Mouse (Mus musculus) layer of hippocampus, adult 8-10 months (tissue): Measurements from ENCODE around the gene Lrrk1. TPM values are rescaled to one million over a fixed set of nuclear protein-coding genes. Genes with fewer than 3 reads are reported as not detected.

Experiments used
- DNase-seq, 2 experiments: peaks; one replicate each; pipeline ENCODE4 v3.0.0; 2022; ENCODE audit warnings: low spot score in 2 of 2
- total RNA-seq, 4 experiments: library from RNA; stranded (reverse); gene quantifications; 2 replicates each; pipeline ENCODE4 v1.2.4; 2022

Lrrk1 gene
- total RNA-seq, 4 experiments from 2014 or later, result 3.3 to 7.0 (median 4.9) TPM

GRCm38 (mm10) chr7:66384891-66385290, 3.3 kb downstream of the Lrrk1 start:
- DNase-seq, result no peak

GRCm38 (mm10) chr7:66384213-66384612, 3.9 kb downstream of the Lrrk1 start:
- no peak for DNase-seq

- no peak for DNase-seq
Measured at GRCm38 (mm10) chr7:66376560-66376959, 11.6 kb downstream of the Lrrk1 start.

GRCm38 (mm10) chr7:66375736-66376135, 12.4 kb downstream of the Lrrk1 start:
- DNase-seq, result no peak

GRCm38 (mm10) chr7:66373391-66373790, 14.8 kb downstream of the Lrrk1 start:
- DNase-seq, result no peak

GRCm38 (mm10) chr7:66370970-66371369, 17.2 kb downstream of the Lrrk1 start:
- DNase-seq, result no peak

- DNase-seq, result no peak
Measured at GRCm38 (mm10) chr7:66369934-66370445, 18.2 kb downstream of the Lrrk1 start.

- no peak for DNase-seq
Measured at GRCm38 (mm10) chr7:66369071-66369933, 18.8 kb downstream of the Lrrk1 start.

- no peak for DNase-seq
Measured at GRCm38 (mm10) chr7:66365904-66366303, 22.2 kb downstream of the Lrrk1 start, which contains the start of gene Gm10974. TSS of gene Gm10974 (plus strand) at chr7:66365905.

- no peak for DNase-seq
Measured at GRCm38 (mm10) chr7:66365411-66365810, 22.7 kb downstream of the Lrrk1 start.

- DNase-seq, result no peak
Measured at GRCm38 (mm10) chr7:66364491-66364890, 23.7 kb downstream of the Lrrk1 start.

- no peak for DNase-seq
Measured at GRCm38 (mm10) chr7:66359044-66359443, 29.1 kb downstream of the Lrrk1 start.

- no peak for DNase-seq
Measured at GRCm38 (mm10) chr7:66358461-66358860, 29.7 kb downstream of the Lrrk1 start.

GRCm38 (mm10) chr7:66355791-66356522, 32.2 kb downstream of the Lrrk1 start:
- no peak for DNase-seq

- no peak for DNase-seq
Measured at GRCm38 (mm10) chr7:66354911-66355310, 33.2 kb downstream of the Lrrk1 start.

GRCm38 (mm10) chr7:66351074-66351473, 37.1 kb downstream of the Lrrk1 start:
- DNase-seq, result no peak

GRCm38 (mm10) chr7:66349670-66350069, 38.5 kb downstream of the Lrrk1 start:
- no peak for DNase-seq

- DNase-seq, result no peak
Measured at GRCm38 (mm10) chr7:66348588-66348987, 39.6 kb downstream of the Lrrk1 start.

GRCm38 (mm10) chr7:66346959-66347663, 41.0 kb downstream of the Lrrk1 start:
- DNase-seq, result no peak

- DNase-seq, result no peak
Measured at GRCm38 (mm10) chr7:66343307-66343706, 44.8 kb downstream of the Lrrk1 start.

- DNase-seq, result no peak
Measured at GRCm38 (mm10) chr7:66342831-66343230, 45.3 kb downstream of the Lrrk1 start.

- peak in 1 of 2 experiments; percentile 47 for DNase-seq
Measured at GRCm38 (mm10) chr7:66342323-66342722, 45.8 kb downstream of the Lrrk1 start.
